Mouse (Mus musculus) forebrain, embryonic 13.5 days (tissue): Measurements from ENCODE around the gene Scn9a. TPM values are rescaled to one million over a fixed set of nuclear protein-coding genes. Genes with fewer than 3 reads are reported as not detected.
A peak's percentile ranks its signal among the peaks of the same experiment; 100 is the strongest.

Source experiments
- ATAC-seq: fragments of 200-750 bp; cut with Nextera tagmentation; 2 replicates; pipeline ENCODE4 v1.8.0; 2017
- H3K27ac ChIP-seq: fragments of 300-500 bp; sonication (generic); 2 replicates; pipeline ENCODE4 v1.5.1; 2015; ENCODE audit warnings: inconsistent platforms, mild to moderate bottlenecking, moderate library complexity
- H3K27me3 ChIP-seq: fragments of 300-500 bp; sonication (generic); 2 replicates; pipeline ENCODE4 v1.6.1; 2015; ENCODE audit warnings: mild to moderate bottlenecking, inconsistent platforms
- H3K36me3 ChIP-seq: fragments of 300-500 bp; sonication (generic); 2 replicates; pipeline ENCODE4 v1.6.1; 2015; ENCODE audit warnings: mild to moderate bottlenecking, inconsistent platforms; ENCODE audit not compliant: poor library complexity, severe bottlenecking
- H3K4me1 ChIP-seq: fragments of 300-500 bp; sonication (generic); 2 replicates; pipeline ENCODE4 v1.6.1; 2015; ENCODE audit warnings: inconsistent platforms
- H3K4me2 ChIP-seq: fragments of 300-500 bp; sonication (generic); 2 replicates; pipeline ENCODE4 v1.6.1; 2015; ENCODE audit warnings: inconsistent platforms, mild to moderate bottlenecking, moderate library complexity
- H3K4me3 ChIP-seq: fragments of 300-500 bp; sonication (generic); 2 replicates; pipeline ENCODE4 v1.5.1; 2015; ENCODE audit warnings: mild to moderate bottlenecking, inconsistent platforms
- H3K9ac ChIP-seq: fragments of 300-500 bp; sonication (generic); 2 replicates; pipeline ENCODE4 v1.6.1; 2015; ENCODE audit warnings: mild to moderate bottlenecking, inconsistent platforms
- H3K9me3 ChIP-seq: fragments of 300-500 bp; sonication (generic); replicated peaks from 2 replicates; pipeline ENCODE4 v1.6.1; 2016; ENCODE audit warnings: inconsistent platforms
- WGBS: fragments of 180-500 bp; shearing (Covaris S2); methylation state at CpG from one replicate; pipeline ENCODE4 v1.1.7; 2015; 5-methylcytosine and 5-hydroxymethylcytosine counted together
- polyA plus RNA-seq: library from polyadenylated mRNA; unstranded; fragments of >200 nt; fragmentation: Nextera tagmentation; extraction: Ambion mirVana; gene quantifications from 2 replicates; pipeline ENCODE4 v1.2.1, GENCODE M21; 2015

The Scn9a gene
- polyA plus RNA-seq, 1 experiment from 2014 or later: 3.3 TPM

DNA sequence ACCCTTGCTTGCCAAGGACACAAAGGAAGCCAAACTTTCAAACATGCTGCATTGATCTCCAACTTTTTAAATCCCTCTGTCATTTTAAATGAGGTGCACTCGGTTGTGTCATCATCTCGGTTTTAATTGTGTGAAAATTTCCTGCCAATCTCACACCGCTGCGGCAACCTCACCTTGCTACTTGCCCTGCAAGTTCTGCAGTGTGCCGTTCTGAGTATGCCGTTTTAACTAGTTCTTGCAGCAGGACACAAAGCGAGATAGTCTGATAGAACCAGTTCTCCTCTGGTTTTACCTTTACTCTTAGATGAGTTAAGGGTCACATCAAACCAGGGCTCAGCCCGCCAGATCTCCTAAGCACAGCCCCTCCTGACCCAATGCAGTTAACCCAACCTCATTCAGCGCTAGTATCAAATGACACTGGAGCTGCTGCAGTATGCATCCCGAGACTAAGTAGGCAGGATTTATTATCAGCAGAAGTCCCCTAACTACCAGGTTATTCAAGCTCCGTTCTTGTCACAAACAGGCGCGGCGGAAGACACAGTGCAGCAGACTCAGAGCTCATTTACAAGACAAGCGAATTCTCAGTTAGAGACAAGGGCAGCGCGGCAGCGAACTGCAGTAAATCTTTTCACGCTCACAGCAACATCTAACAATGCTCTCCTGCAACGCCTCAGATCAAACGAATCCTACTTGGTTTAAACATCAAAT lies 194.8 kb downstream of the Scn9a start:
- peak overlapping the region; percentile 43 for H3K9ac ChIP-seq
- peak overlapping the region; percentile 38 for H3K4me3 ChIP-seq
- H3K27me3 ChIP-seq: no peaks in the 10 kb centered on the region
- H3K36me3 ChIP-seq: no peaks in the 10 kb centered on the region
- H3K9me3 ChIP-seq: no peaks in the 10 kb centered on the region
- peak overlapping the region; percentile 72 for H3K4me2 ChIP-seq
- H3K4me1 ChIP-seq: peaks cover 13% of the 10 kb centered on the region
- peak; percentile 67; the same call in 1 of the 2 replicates for ATAC-seq
- 4% methylated on average over 21 of the region's 21 CpGs for WGBS
- no peak overlapping the region for H3K27ac ChIP-seq

DNA sequence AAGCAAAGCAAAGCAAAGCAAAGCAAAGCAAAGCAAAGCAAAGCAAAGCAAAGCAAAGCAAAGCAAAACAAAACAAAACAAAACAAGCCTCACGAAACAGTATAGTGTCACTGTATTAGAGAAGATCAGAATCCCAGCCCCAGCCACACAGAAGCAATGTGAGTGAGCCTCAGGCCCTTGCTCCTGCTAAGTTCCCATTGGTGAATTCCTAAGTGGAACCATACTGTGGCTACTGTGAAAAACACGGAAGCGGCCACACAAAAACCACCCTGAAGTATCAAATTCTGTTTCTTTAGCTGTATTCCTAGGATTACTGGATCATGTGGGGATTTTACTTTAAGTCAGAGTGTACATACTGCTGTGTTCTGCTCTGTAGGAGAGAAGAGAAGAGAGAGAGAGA lies 198.5 kb downstream of the Scn9a start:
- Histone ChIP-seq H3K36me3 (no peaks in the 10 kb centered on the region), H3K27me3 (no peaks in the 10 kb centered on the region), H3K4me3 (no peak overlapping the region), H3K9me3 (no peaks in the 10 kb centered on the region), H3K4me2 (no peak overlapping the region), H3K27ac (no peak overlapping the region), H3K9ac (no peak overlapping the region), H3K4me1 (peaks cover 13% of the 10 kb centered on the region)
- WGBS: 47% methylated on average over 3 of the region's 3 CpGs
- ATAC-seq: no peak

Other genes with a start within 250 kb of the Scn9a start
- 5.6 and 5.9 TPM in 2 replicates for gene Scn1a, start 194.1 kb downstream of the Scn9a start, polyA plus RNA-seq
- gene Scn7a, start 150.0 kb upstream of the Scn9a start, polyA plus RNA-seq: 0.03 TPM in 2 replicates